Mouse (Mus musculus): Measurements from ENCODE around the gene Fam241b. TPM values are rescaled to one million over a fixed set of nuclear protein-coding genes. Genes with fewer than 3 reads are reported as not detected.
A peak's percentile ranks its signal among the peaks of the same experiment; 100 is the strongest.

The Fam241b gene
- polyA plus RNA-seq, 1 experiment from 2014 or later: 10.3 TPM

DNA sequence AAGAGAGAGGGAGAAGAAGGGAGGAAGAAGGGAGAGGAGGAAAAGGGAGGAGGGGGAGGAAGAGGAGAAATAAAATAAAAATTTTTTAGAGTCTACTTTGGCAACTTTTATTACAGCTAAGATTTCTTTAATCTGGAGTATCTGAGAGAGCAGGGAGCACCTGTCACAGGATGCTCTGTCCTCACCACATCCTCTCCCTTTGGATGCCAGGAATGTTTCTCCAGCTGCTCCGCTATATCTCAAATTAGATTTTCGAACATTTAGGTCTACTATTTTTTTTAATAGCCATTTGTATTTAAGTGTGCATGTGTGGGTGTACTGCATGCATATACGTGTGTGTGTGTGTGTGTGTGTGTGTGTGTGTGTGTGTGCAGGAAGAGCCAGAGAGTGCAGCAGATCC is 36.2 kb upstream of the Fam241b start:
- H3K36me3 ChIP-seq (ENCODE audit: control insufficient read depth, insufficient read depth, low read length): no peaks in the 10 kb centered on the region
- ATAC-seq (replicated peaks; ENCODE audit: low FRiP score, low TSS enrichment, low read depth) (no peak), DNase-seq (ENCODE audit: low spot score) (no peak)
- 89% methylated on average over 3 of the region's 3 CpGs for WGBS
- no peaks in the 10 kb centered on the region for H3K27me3 ChIP-seq (replicated peaks; ENCODE audit: control insufficient read depth, insufficient read depth, low read length)
- H3K4me2 ChIP-seq (ENCODE audit: low read length): no peak overlapping the region
- H3K4me3 ChIP-seq (ENCODE audit: low read depth, low read length): no peak overlapping the region
- no peak overlapping the region for H3K9ac ChIP-seq (ENCODE audit: low read length)
- H3K27ac ChIP-seq (ENCODE audit: low read depth): no peak overlapping the region
- no peaks in the 10 kb centered on the region for H3K9me3 ChIP-seq (ENCODE audit: control insufficient read depth, low read length)
- no peaks in the 10 kb centered on the region for H3K4me1 ChIP-seq (replicated peaks; ENCODE audit: control insufficient read depth, insufficient read depth, low read length)

- peak; percentile 72; the same call in 1 of the 2 replicates for ATAC-seq (replicated peaks; ENCODE audit: low FRiP score, low TSS enrichment, low read depth)
- no peak overlapping the region for H3K27ac ChIP-seq (ENCODE audit: low read depth)
- peaks cover 9% of the 10 kb centered on the region for H3K4me1 ChIP-seq (replicated peaks; ENCODE audit: control insufficient read depth, insufficient read depth, low read length)
- no peak overlapping the region for H3K4me3 ChIP-seq (ENCODE audit: low read depth, low read length)
- no peak for DNase-seq (ENCODE audit: low spot score)
- no peaks in the 10 kb centered on the region for H3K36me3 ChIP-seq (ENCODE audit: control insufficient read depth, insufficient read depth, low read length)
- whole genome bisulfite sequencing: 51% methylated on average over 15 of the region's 15 CpGs
- H3K9ac ChIP-seq (ENCODE audit: low read length): no peak overlapping the region
- H3K9me3 ChIP-seq (ENCODE audit: control insufficient read depth, low read length): no peaks in the 10 kb centered on the region
- H3K4me2 ChIP-seq (ENCODE audit: low read length): no peak overlapping the region
- H3K27me3 ChIP-seq (replicated peaks; ENCODE audit: control insufficient read depth, insufficient read depth, low read length): no peaks in the 10 kb centered on the region
Measured at GRCm38 (mm10) chr10:62174533-62175313, 31.0 kb upstream of the Fam241b start.

DNA sequence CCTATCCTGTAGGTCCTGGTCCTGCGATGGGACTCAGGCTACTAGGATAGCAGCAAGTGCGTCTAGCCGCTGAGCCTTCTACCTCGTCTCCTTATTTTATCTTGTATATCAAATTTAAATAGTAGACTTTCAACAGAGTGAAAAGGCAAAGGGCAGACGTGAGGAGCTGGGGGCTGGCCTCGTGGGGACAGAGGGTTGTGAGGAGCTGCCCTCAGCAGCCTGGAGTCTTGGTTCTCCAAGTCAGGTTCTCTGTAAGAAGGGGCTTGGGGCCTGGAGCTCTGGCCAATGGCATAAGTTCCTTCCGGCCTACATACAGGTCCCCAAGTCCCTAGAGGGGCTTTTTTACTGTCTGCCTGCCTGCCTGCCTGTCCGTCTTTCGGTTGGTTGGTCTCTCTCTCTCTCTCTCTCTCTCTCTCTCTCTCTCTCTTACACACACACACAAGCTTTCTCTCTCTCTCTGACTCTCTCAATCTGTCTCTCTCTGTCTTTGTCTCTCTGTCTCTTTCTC is 30.3 kb upstream of the Fam241b start:
- Histone ChIP-seq H3K4me3 (ENCODE audit: low read depth, low read length) (no peak overlapping the region), H3K27me3 (replicated peaks; ENCODE audit: control insufficient read depth, insufficient read depth, low read length) (no peaks in the 10 kb centered on the region), H3K27ac (ENCODE audit: low read depth) (no peak overlapping the region), H3K9me3 (ENCODE audit: control insufficient read depth, low read length) (no peaks in the 10 kb centered on the region), H3K36me3 (ENCODE audit: control insufficient read depth, insufficient read depth, low read length) (no peaks in the 10 kb centered on the region), H3K9ac (ENCODE audit: low read length) (no peak overlapping the region), H3K4me2 (ENCODE audit: low read length) (no peak overlapping the region), H3K4me1 (replicated peaks; ENCODE audit: control insufficient read depth, insufficient read depth, low read length) (peaks cover 9% of the 10 kb centered on the region)
- no peak for DNase-seq (ENCODE audit: low spot score)
- no peak for ATAC-seq (replicated peaks; ENCODE audit: low FRiP score, low TSS enrichment, low read depth)
- WGBS: 37% methylated on average over 9 of the region's 9 CpGs

- H3K27me3 ChIP-seq (replicated peaks; ENCODE audit: control insufficient read depth, insufficient read depth, low read length): no peaks in the 10 kb centered on the region
- no peak overlapping the region for H3K4me3 ChIP-seq (ENCODE audit: low read depth, low read length)
- 10% methylated on average over 9 of the region's 9 CpGs for WGBS
- H3K9ac ChIP-seq (ENCODE audit: low read length): no peak overlapping the region
- H3K36me3 ChIP-seq (ENCODE audit: control insufficient read depth, insufficient read depth, low read length): no peaks in the 10 kb centered on the region
- DNase-seq (ENCODE audit: low spot score) (no peak), ATAC-seq (replicated peaks; ENCODE audit: low FRiP score, low TSS enrichment, low read depth) (0 out of 2 replicates have a peak, but pooled peaks have one; percentile 32)
- no peak overlapping the region for H3K27ac ChIP-seq (ENCODE audit: low read depth)
- no peak overlapping the region for H3K4me2 ChIP-seq (ENCODE audit: low read length)
- no peaks in the 10 kb centered on the region for H3K9me3 ChIP-seq (ENCODE audit: control insufficient read depth, low read length)
- H3K4me1 ChIP-seq (replicated peaks; ENCODE audit: control insufficient read depth, insufficient read depth, low read length): peaks cover 9% of the 10 kb centered on the region
Measured at GRCm38 (mm10) chr10:62172841-62173553, 29.3 kb upstream of the Fam241b start.

DNA sequence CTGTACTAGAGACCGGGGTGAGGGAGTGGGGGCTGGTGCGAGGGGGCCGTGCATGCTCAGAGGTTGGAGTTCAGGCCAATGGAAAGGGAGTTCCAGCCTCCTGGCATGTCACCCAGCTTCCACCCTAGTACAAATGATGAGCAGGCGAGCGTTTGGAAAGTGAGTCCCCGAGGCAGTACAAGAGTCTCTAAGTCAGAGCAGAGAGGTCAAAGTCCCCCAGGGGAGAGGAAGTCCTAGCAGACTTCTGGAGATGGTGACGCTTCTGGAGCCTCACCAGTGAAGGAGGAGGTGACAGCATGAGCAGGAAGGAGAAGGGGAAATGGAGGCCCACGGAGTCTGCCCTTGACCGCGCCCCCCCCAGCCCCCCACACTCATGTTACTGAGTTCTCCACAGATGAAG is 18.7 kb upstream of the Fam241b start:
- H3K9ac ChIP-seq (ENCODE audit: low read length): no peak overlapping the region
- no peaks in the 10 kb centered on the region for H3K27me3 ChIP-seq (replicated peaks; ENCODE audit: control insufficient read depth, insufficient read depth, low read length)
- H3K4me3 ChIP-seq (ENCODE audit: low read depth, low read length): no peak overlapping the region
- WGBS: 51% methylated on average over 10 of the region's 10 CpGs
- H3K36me3 ChIP-seq (ENCODE audit: control insufficient read depth, insufficient read depth, low read length): no peaks in the 10 kb centered on the region
- H3K9me3 ChIP-seq (ENCODE audit: control insufficient read depth, low read length): no peaks in the 10 kb centered on the region
- ATAC-seq (replicated peaks; ENCODE audit: low FRiP score, low TSS enrichment, low read depth) (no peak), DNase-seq (ENCODE audit: low spot score) (no peak)
- H3K4me2 ChIP-seq (ENCODE audit: low read length): no peak overlapping the region
- no peaks in the 10 kb centered on the region for H3K4me1 ChIP-seq (replicated peaks; ENCODE audit: control insufficient read depth, insufficient read depth, low read length)
- no peak overlapping the region for H3K27ac ChIP-seq (ENCODE audit: low read depth)

GRCm38 (mm10) chr10:62149929-62150328 is 6.2 kb upstream of the Fam241b start:
- no peak overlapping the region for H3K4me3 ChIP-seq (ENCODE audit: low read depth, low read length)
- DNase-seq (ENCODE audit: low spot score): no peak
- H3K9me3 ChIP-seq (ENCODE audit: control insufficient read depth, low read length): no peaks in the 10 kb centered on the region
- no peaks in the 10 kb centered on the region for H3K36me3 ChIP-seq (ENCODE audit: control insufficient read depth, insufficient read depth, low read length)
- H3K9ac ChIP-seq (ENCODE audit: low read length): no peak overlapping the region
- H3K4me1 ChIP-seq (replicated peaks; ENCODE audit: control insufficient read depth, insufficient read depth, low read length): no peaks in the 10 kb centered on the region
- no peak overlapping the region for H3K4me2 ChIP-seq (ENCODE audit: low read length)
- no peak overlapping the region for H3K27ac ChIP-seq (ENCODE audit: low read depth)
- no peak for ATAC-seq (replicated peaks; ENCODE audit: low FRiP score, low TSS enrichment, low read depth)
- WGBS: 48% methylated on average over 7 of the region's 7 CpGs
- H3K27me3 ChIP-seq (replicated peaks; ENCODE audit: control insufficient read depth, insufficient read depth, low read length): no peaks in the 10 kb centered on the region

DNA sequence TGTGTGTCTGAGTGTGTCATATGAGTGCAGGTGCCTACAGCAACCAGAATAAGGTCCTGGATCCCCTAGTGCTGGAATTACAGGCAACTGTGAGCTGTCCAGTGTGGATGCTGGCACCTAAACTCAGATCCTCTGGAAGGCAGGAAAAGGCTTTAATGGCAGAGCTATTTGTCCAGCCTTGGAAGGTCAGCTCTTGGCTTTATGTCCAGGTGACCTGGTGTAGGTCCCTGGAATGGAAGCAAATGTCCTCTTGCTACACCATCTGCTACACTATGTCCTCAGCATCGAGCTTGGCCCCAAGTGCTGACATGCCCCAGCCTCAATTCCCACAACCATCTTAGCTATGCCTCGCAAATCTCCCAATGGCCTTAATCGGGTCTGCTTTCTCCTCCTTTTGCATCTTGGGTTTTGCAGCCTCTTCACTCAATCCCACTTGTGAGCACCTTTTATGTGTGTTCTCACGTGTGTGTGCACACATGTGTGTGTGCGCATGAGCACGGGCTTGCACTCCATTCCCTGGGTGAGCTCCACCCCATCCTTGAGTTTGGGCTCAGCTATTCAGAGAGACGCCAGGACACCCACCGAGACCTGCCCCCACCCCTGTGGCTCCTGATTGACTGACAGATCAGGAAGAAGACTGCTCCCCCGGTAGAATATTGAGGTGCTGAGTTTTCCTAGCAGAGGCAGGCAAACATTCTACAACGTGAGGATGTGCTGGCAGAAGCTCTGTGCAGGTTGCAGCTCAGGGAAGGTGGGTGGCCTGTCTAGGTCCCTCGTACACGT is 3.9 kb upstream of the Fam241b start:
- no peak overlapping the region for H3K27ac ChIP-seq (ENCODE audit: low read depth)
- WGBS: 57% methylated on average over 12 of the region's 12 CpGs
- H3K9me3 ChIP-seq (ENCODE audit: control insufficient read depth, low read length): no peaks in the 10 kb centered on the region
- no peaks in the 10 kb centered on the region for H3K27me3 ChIP-seq (replicated peaks; ENCODE audit: control insufficient read depth, insufficient read depth, low read length)
- no peak overlapping the region for H3K9ac ChIP-seq (ENCODE audit: low read length)
- DNase-seq (ENCODE audit: low spot score) (no peak), ATAC-seq (replicated peaks; ENCODE audit: low FRiP score, low TSS enrichment, low read depth) (no peak)
- no peaks in the 10 kb centered on the region for H3K36me3 ChIP-seq (ENCODE audit: control insufficient read depth, insufficient read depth, low read length)
- no peak overlapping the region for H3K4me2 ChIP-seq (ENCODE audit: low read length)
- no peak overlapping the region for H3K4me3 ChIP-seq (ENCODE audit: low read depth, low read length)
- H3K4me1 ChIP-seq (replicated peaks; ENCODE audit: control insufficient read depth, insufficient read depth, low read length): no peaks in the 10 kb centered on the region

GRCm38 (mm10) chr10:62145957-62146356 is 2.2 kb upstream of the Fam241b start:
- no peak overlapping the region for H3K4me2 ChIP-seq (ENCODE audit: low read length)
- H3K27me3 ChIP-seq (replicated peaks; ENCODE audit: control insufficient read depth, insufficient read depth, low read length): no peaks in the 10 kb centered on the region
- 56% methylated on average over 5 of the region's 5 CpGs for WGBS
- no peaks in the 10 kb centered on the region for H3K4me1 ChIP-seq (replicated peaks; ENCODE audit: control insufficient read depth, insufficient read depth, low read length)
- DNase-seq (ENCODE audit: low spot score) (no peak), ATAC-seq (replicated peaks; ENCODE audit: low FRiP score, low TSS enrichment, low read depth) (no peak)
- no peaks in the 10 kb centered on the region for H3K9me3 ChIP-seq (ENCODE audit: control insufficient read depth, low read length)
- H3K36me3 ChIP-seq (ENCODE audit: control insufficient read depth, insufficient read depth, low read length): no peaks in the 10 kb centered on the region
- H3K4me3 ChIP-seq (ENCODE audit: low read depth, low read length): no peak overlapping the region
- no peak overlapping the region for H3K9ac ChIP-seq (ENCODE audit: low read length)
- H3K27ac ChIP-seq (ENCODE audit: low read depth): no peak overlapping the region
